Mouse (Mus musculus) heart, postnatal 4 days (tissue): Measurements from ENCODE around the gene Gys2. TPM values are rescaled to one million over a fixed set of nuclear protein-coding genes. Genes with fewer than 3 reads are reported as not detected.

ENCODE experiments used
- total RNA-seq, 2 experiments: library from RNA; stranded (reverse); gene quantifications; 2 replicates each; pipeline ENCODE4 v1.2.3; 2021

Gys2 gene
- total RNA-seq, 2 experiments from 2014 or later, result not detected

Other genes with a start within 250 kb of the Gys2 start
- gene Iapp, start 174.7 kb downstream of the Gys2 start, total RNA-seq, result not detected
- gene Slco1a5, start 150.1 kb downstream of the Gys2 start, total RNA-seq, result not detected
- gene Pyroxd1, start 127.5 kb downstream of the Gys2 start, total RNA-seq, result 10 to 100 TPM; 11.3 to 11.9 TPM
- 10 to 100 TPM; 12.7 to 14.3 TPM for gene Recql, start 86.0 kb downstream of the Gys2 start, total RNA-seq
- 10 to 100 TPM; 28.3 to 36.3 TPM for gene Golt1b, start 85.9 kb downstream of the Gys2 start, total RNA-seq
- gene Spx, start 59.7 kb downstream of the Gys2 start, total RNA-seq, result not detected
- gene Ldhb, start 34.8 kb upstream of the Gys2 start, total RNA-seq, result 1,000 to 10,000 TPM; 1,364 to 1,397 TPM
- gene Kcnj8, start 98.5 kb upstream of the Gys2 start, total RNA-seq, result 10 to 100 TPM; 20.7 to 21.7 TPM
- 100 to 1,000 TPM; 180 to 189 TPM for gene Abcc9, start 229.2 kb upstream of the Gys2 start, total RNA-seq